Mouse (Mus musculus): ENCODE data around the gene Egfl8. TPM values are rescaled to one million over a fixed set of nuclear protein-coding genes. Genes with fewer than 3 reads are reported as not detected.

The Egfl8 gene
- total RNA-seq, 2 experiments from 2014 or later: 2.1 to 2.7 TPM

- intact Hi-C loops (cut with DNase I): loop anchor here (2.0 to 10.0 kb wide), 2 partner anchors 13 to 85 kb away; no protein-coding TSS in a partner anchor
- DNase-seq: no peak
Measured at GRCm38 (mm10) chr17:34629796-34630603, 14.2 kb upstream of the Egfl8 start.

GRCm38 (mm10) chr17:34629221-34629751 is 13.5 kb upstream of the Egfl8 start, which contains the start of gene Prrt1:
TSS of gene Prrt1 (plus strand) at chr17:34629533.
- DNase-seq: no peak
- intact Hi-C loops (cut with DNase I): loop anchor here (2.0 to 10.0 kb wide), 2 partner anchors 14 to 86 kb away; no protein-coding TSS in a partner anchor

- no peak for DNase-seq
- intact Hi-C loops (cut with DNase I): loop anchor here (2.0 to 10.0 kb wide), 2 partner anchors 14 to 86 kb away; no protein-coding TSS in a partner anchor
Measured at GRCm38 (mm10) chr17:34628644-34628967, 12.8 kb upstream of the Egfl8 start.

- intact Hi-C loops (cut with DNase I): loop anchor here (2.0 to 10.0 kb wide), 2 partner anchors 15 to 87 kb away; no protein-coding TSS in a partner anchor
- DNase-seq: peak; percentile 64 to 67
Measured at GRCm38 (mm10) chr17:34627943-34628643, 12.3 kb upstream of the Egfl8 start, which contains the start of gene Ppt2. TSS of gene Ppt2 (minus strand) at chr17:34628510.

- DNase-seq: peak; percentile 85 to 92
- intact Hi-C loops (cut with DNase I): loop anchor here (10.0 kb wide), 1 partner anchor 87 kb away; no protein-coding TSS in a partner anchor
Measured at GRCm38 (mm10) chr17:34627093-34627942, 11.5 kb upstream of the Egfl8 start.

- intact Hi-C loops (cut with DNase I): loop anchor here (10.0 kb wide), 1 partner anchor 88 kb away; no protein-coding TSS in a partner anchor
- DNase-seq: peak; percentile 39 to 51
Measured at GRCm38 (mm10) chr17:34626773-34627092, 11.0 kb upstream of the Egfl8 start.

- no peak for DNase-seq
- intact Hi-C loops (cut with DNase I): loop anchor here (10.0 kb wide), 1 partner anchor 89 kb away; no protein-coding TSS in a partner anchor
Measured at GRCm38 (mm10) chr17:34626062-34626772, 10.4 kb upstream of the Egfl8 start.

GRCm38 (mm10) chr17:34624981-34625380 is 9.2 kb upstream of the Egfl8 start:
- intact Hi-C loops (cut with DNase I): loop anchor here (10.0 kb wide), 1 partner anchor 90 kb away; no protein-coding TSS in a partner anchor
- DNase-seq: no peak

GRCm38 (mm10) chr17:34623161-34623560 is 7.4 kb upstream of the Egfl8 start:
- intact Hi-C loops (cut with DNase I): loop anchor here (10.0 kb wide), 1 partner anchor 92 kb away; no protein-coding TSS in a partner anchor

GRCm38 (mm10) chr17:34621006-34621405 is 5.2 kb upstream of the Egfl8 start:
- DNase-seq: no peak
- intact Hi-C loops (cut with DNase I): loop anchor here (10.0 kb wide), 1 partner anchor 94 kb away; no protein-coding TSS in a partner anchor

More at GRCm38 (mm10) chr17:34623161-34623560, 7.4 kb upstream of the Egfl8 start:
- DNase-seq: no peak

GRCm38 (mm10) chr17:34618999-34619398 is 3.2 kb upstream of the Egfl8 start:
- intact Hi-C loops (cut with DNase I): loop anchor here (1.0 kb wide), 1 partner anchor 47 kb away; no protein-coding TSS in a partner anchor
- DNase-seq: peak; percentile 73 to 81

GRCm38 (mm10) chr17:34613830-34614229 is 1.9 kb downstream of the Egfl8 start:
- intact Hi-C loops (cut with DNase I): no loop called here
- DNase-seq: no peak

GRCm38 (mm10) chr17:34613054-34613645 is 2.6 kb downstream of the Egfl8 start:
- intact Hi-C loops (cut with DNase I): no loop called here
- DNase-seq: no peak

- intact Hi-C loops (cut with DNase I): no loop called here
Measured at GRCm38 (mm10) chr17:34611050-34611449, 4.7 kb downstream of the Egfl8 start.

GRCm38 (mm10) chr17:34607997-34608396 is 7.8 kb downstream of the Egfl8 start:
- DNase-seq: no peak
- intact Hi-C loops (cut with DNase I): loop anchor here (10.0 kb wide), 1 partner anchor 483 kb away; the partner anchor contains the start of gene Brd2

More at GRCm38 (mm10) chr17:34611050-34611449, 4.7 kb downstream of the Egfl8 start:
- no peak for DNase-seq

GRCm38 (mm10) chr17:34606186-34607039 is 9.4 kb downstream of the Egfl8 start:
- intact Hi-C loops (cut with DNase I): loop anchor here (10.0 kb wide), 1 partner anchor 482 kb away; the partner anchor contains the start of gene Brd2

GRCm38 (mm10) chr17:34605609-34606008 is 10.2 kb downstream of the Egfl8 start:
- intact Hi-C loops (cut with DNase I): loop anchor here (10.0 kb wide), 1 partner anchor 481 kb away; the partner anchor contains the start of gene Brd2
- peak; percentile 98 for DNase-seq

More at GRCm38 (mm10) chr17:34606186-34607039, 9.4 kb downstream of the Egfl8 start:
- no peak for DNase-seq

Measured in heart, postnatal 14 days (tissue).